Mouse (Mus musculus): ENCODE results near the gene Flt3l. TPM values are rescaled to one million over a fixed set of nuclear protein-coding genes. Genes with fewer than 3 reads are reported as not detected.
A peak's percentile ranks its signal among the peaks of the same experiment; 100 is the strongest.

The Flt3l gene
- total and polyA plus RNA-seq, 2 experiments from 2014 or later, result 2.1 to 8.0 TPM

DNA sequence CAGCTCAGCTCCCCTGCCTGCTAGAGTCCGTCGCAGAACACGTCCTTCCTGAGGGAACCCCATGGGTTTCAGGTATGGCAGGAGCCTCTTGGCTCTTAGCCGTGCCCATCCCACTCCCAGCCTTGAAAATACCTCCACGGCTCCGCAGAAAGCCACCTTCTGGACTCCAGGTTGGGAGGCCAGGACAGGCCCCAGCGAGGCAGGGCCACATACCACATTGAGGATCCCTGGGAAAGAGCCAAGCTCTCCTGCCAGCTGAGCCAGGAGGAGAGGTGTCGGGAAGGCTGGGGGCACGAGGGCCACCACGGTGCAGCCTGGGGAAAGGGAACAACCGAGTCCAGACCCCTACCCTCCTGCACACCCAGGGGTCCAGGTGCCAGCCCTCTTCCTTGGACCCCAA lies 11.0 kb upstream of the Flt3l start:
- H3K27me3 ChIP-seq (ENCODE audit: insufficient read depth, low read length), result no peaks in the 10 kb centered on the region
- H3K4me3 ChIP-seq (ENCODE audit: low read length), result no peak overlapping the region
- 91% methylated on average over 11 of the region's 11 CpGs for WGBS
- no peak for TF ChIP-seq CTCF (IDR thresholded peaks at IDR 0.05; ENCODE audit: low read depth)
- no peak for ATAC-seq
- no peak overlapping the region for H3K9ac ChIP-seq (replicated peaks; ENCODE audit: low read length)
- no peaks in the 10 kb centered on the region for H3K9me3 ChIP-seq (ENCODE audit: low read length)
- no peaks in the 10 kb centered on the region for H3K4me1 ChIP-seq (ENCODE audit: insufficient read depth, low read length)
- H3K36me3 ChIP-seq (ENCODE audit: insufficient read depth, low read length), result no peaks in the 10 kb centered on the region; the same call in 1 of the 2 replicates
- no peak overlapping the region for H3K4me2 ChIP-seq (ENCODE audit: low read depth, low read length)
- no peak overlapping the region for H3K27ac ChIP-seq
- no peak for DNase-seq (ENCODE audit: low spot score)

- Histone ChIP-seq H3K4me1 (ENCODE audit: insufficient read depth, low read length) (no peaks in the 10 kb centered on the region), H3K9ac (replicated peaks; ENCODE audit: low read length) (no peak overlapping the region), H3K4me3 (ENCODE audit: low read length) (no peak overlapping the region), H3K4me2 (ENCODE audit: low read depth, low read length) (no peak overlapping the region), H3K27me3 (ENCODE audit: insufficient read depth, low read length) (no peaks in the 10 kb centered on the region), H3K27ac (no peak overlapping the region), H3K36me3 (ENCODE audit: insufficient read depth, low read length) (no peaks in the 10 kb centered on the region; the same call in 1 of the 2 replicates), H3K9me3 (ENCODE audit: low read length) (no peaks in the 10 kb centered on the region)
- WGBS, result 93% methylated on average over 8 of the region's 8 CpGs
- no peak for ATAC-seq
- DNase-seq (ENCODE audit: low spot score), result no peak
- TF ChIP-seq CTCF (IDR thresholded peaks at IDR 0.05; ENCODE audit: low read depth), result no peak
These were observed 9.2 kb upstream of the Flt3l start for GRCm38 (mm10) chr7:45145460-45145859.

- ATAC-seq, result no peak
- H3K9ac ChIP-seq (replicated peaks; ENCODE audit: low read length), result no peak overlapping the region
- DNase-seq (ENCODE audit: low spot score), result no peak
These were observed 8.3 kb upstream of the Flt3l start for GRCm38 (mm10) chr7:45144368-45145174.

DNA sequence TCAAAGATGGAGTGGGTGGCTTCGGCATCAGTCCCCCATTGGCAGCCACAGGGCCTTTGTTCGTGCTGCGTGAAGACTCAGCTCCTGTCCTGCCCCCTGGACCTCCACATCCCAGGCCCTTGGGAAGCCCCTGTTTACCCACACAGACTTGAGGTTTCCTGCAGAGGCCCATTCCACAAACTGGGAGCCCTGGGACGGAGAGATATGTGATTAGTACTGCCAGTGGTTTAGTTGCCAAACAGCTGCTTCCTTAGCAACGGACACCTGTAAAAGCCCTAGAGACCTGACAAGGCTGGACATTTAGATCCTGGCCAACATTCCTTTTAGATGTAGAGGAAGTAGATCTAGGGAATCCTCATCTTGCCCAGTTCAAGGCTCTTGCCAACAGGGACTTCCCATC lies 5.7 kb upstream of the Flt3l start:
- TF ChIP-seq CTCF (IDR thresholded peaks at IDR 0.05; ENCODE audit: low read depth), result no peak
- WGBS, result 90% methylated on average over 5 of the region's 5 CpGs
- DNase-seq (ENCODE audit: low spot score), result no peak

More at GRCm38 (mm10) chr7:45144368-45145174, 8.3 kb upstream of the Flt3l start:
- no peak overlapping the region for H3K4me3 ChIP-seq (ENCODE audit: low read length)
- H3K27me3 ChIP-seq (ENCODE audit: insufficient read depth, low read length), result no peaks in the 10 kb centered on the region
- H3K4me2 ChIP-seq (ENCODE audit: low read depth, low read length), result no peak overlapping the region
- no peak overlapping the region for H3K27ac ChIP-seq
- WGBS, result 91% methylated on average over 13 of the region's 13 CpGs
- no peaks in the 10 kb centered on the region; the same call in 1 of the 2 replicates for H3K36me3 ChIP-seq (ENCODE audit: insufficient read depth, low read length)
- H3K9me3 ChIP-seq (ENCODE audit: low read length), result no peaks in the 10 kb centered on the region
- TF ChIP-seq CTCF (IDR thresholded peaks at IDR 0.05; ENCODE audit: low read depth), result no peak
- no peaks in the 10 kb centered on the region for H3K4me1 ChIP-seq (ENCODE audit: insufficient read depth, low read length)

DNA sequence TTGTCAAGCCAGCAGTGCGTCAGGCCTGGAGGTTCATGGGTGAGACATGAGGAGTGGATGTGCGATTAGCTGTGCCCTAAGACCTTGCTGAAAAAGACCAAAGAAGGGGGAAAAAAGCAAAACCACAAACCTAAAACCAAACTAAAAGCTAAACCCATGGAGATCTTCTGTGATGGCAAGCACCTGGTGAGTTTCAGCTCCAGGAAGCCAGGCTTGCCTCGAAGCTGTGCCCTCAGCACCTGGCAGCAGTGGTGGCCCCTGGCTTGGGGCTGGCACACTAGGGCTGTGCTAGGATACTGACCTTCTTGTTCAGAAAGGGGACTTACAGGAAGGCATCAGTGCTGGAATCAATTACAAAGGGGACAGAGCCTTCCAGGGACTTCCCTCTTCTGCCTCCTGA lies 5.1 kb upstream of the Flt3l start:
- Histone ChIP-seq H3K27me3 (ENCODE audit: insufficient read depth, low read length) (no peaks in the 10 kb centered on the region), H3K9me3 (ENCODE audit: low read length) (no peaks in the 10 kb centered on the region), H3K27ac (no peak overlapping the region), H3K4me2 (ENCODE audit: low read depth, low read length) (no peak overlapping the region), H3K36me3 (ENCODE audit: insufficient read depth, low read length) (no peaks in the 10 kb centered on the region; the same call in 1 of the 2 replicates), H3K4me1 (ENCODE audit: insufficient read depth, low read length) (no peaks in the 10 kb centered on the region), H3K4me3 (ENCODE audit: low read length) (no peak overlapping the region), H3K9ac (replicated peaks; ENCODE audit: low read length) (no peak overlapping the region)
- DNase-seq (ENCODE audit: low spot score) (no peak), ATAC-seq (no peak)
- 83% methylated on average over 3 of the region's 3 CpGs for WGBS
- TF ChIP-seq CTCF (IDR thresholded peaks at IDR 0.05; ENCODE audit: low read depth), result no peak

More for the DNA sequence above, 5.7 kb upstream of the Flt3l start:
- ATAC-seq, result no peak
- H3K4me2 ChIP-seq (ENCODE audit: low read depth, low read length), result no peak overlapping the region
- H3K4me1 ChIP-seq (ENCODE audit: insufficient read depth, low read length), result no peaks in the 10 kb centered on the region
- no peaks in the 10 kb centered on the region; the same call in 1 of the 2 replicates for H3K36me3 ChIP-seq (ENCODE audit: insufficient read depth, low read length)
- no peaks in the 10 kb centered on the region for H3K9me3 ChIP-seq (ENCODE audit: low read length)
- no peaks in the 10 kb centered on the region for H3K27me3 ChIP-seq (ENCODE audit: insufficient read depth, low read length)
- H3K4me3 ChIP-seq (ENCODE audit: low read length), result no peak overlapping the region
- no peak overlapping the region for H3K27ac ChIP-seq
- H3K9ac ChIP-seq (replicated peaks; ENCODE audit: low read length), result no peak overlapping the region

- Histone ChIP-seq H3K36me3 (ENCODE audit: insufficient read depth, low read length) (no peaks in the 10 kb centered on the region; the same call in 1 of the 2 replicates), H3K4me3 (ENCODE audit: low read length) (no peak overlapping the region), H3K27me3 (ENCODE audit: insufficient read depth, low read length) (no peaks in the 10 kb centered on the region), H3K4me2 (ENCODE audit: low read depth, low read length) (no peak overlapping the region), H3K4me1 (ENCODE audit: insufficient read depth, low read length) (no peaks in the 10 kb centered on the region), H3K27ac (no peak overlapping the region), H3K9ac (replicated peaks; ENCODE audit: low read length) (no peak overlapping the region), H3K9me3 (ENCODE audit: low read length) (no peaks in the 10 kb centered on the region)
- TF ChIP-seq CTCF (IDR thresholded peaks at IDR 0.05; ENCODE audit: low read depth), result no peak
- WGBS, result 71% methylated on average over 8 of the region's 8 CpGs
- DNase-seq (ENCODE audit: low spot score), result peak; percentile 34
- ATAC-seq, result no peak
These were observed 3.9 kb upstream of the Flt3l start for GRCm38 (mm10) chr7:45139904-45140723.

Measured in hindbrain, postnatal 0 days (tissue).